Mouse (Mus musculus): Measurements from ENCODE around the gene Gm47791.

The Gm47791 gene

GRCm38 (mm10) chr1:82725026-82725874 is 45.8 kb downstream of the Gm47791 start:
- in situ Hi-C loops (cut with MboI, MseI): loop anchor here (5.0 kb wide), 1 partner anchor 408 kb away; the partner anchor contains the start of gene Rhbdd1

GRCm38 (mm10) chr1:82724339-82725025 is 46.6 kb downstream of the Gm47791 start, which contains the start of gene Mff:
Gene Mff (plus strand): TSS chr1:82724890.
- in situ Hi-C loops (cut with MboI, MseI): loop anchor here (5.0 kb wide), 1 partner anchor 407 kb away; the partner anchor contains the start of gene Rhbdd1

Measured in T-helper 2 cell (primary cell).